Mouse (Mus musculus): ENCODE measurements around the gene Nipa1.

DNA sequence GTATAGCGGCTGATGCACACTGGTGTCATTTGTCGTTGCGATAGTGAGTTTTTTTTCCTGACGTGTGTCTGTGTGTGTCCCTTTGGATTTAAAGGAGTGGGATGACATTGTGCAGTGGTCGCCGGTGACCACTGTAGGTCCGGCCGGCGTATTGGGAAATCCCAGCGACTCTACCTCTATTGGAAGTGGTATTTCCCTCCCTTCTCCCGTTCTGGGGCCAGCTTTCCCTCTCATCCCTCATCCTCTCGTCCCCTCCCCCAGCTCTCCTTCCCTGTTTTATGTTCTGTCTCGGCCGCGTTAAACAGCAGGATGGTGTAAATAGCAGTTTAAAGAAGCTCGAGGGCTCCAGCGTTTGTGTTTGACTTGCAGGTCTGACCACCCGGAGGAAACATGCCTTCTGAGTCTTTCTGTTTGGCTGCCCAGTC lies 30.7 kb upstream of the Nipa1 start:
- TF ChIP-seq CTCF (IDR thresholded peaks at IDR 0.05; ENCODE audit: low read depth, low read length) (no peak), POLR2A (IDR thresholded peaks at IDR 0.05; ENCODE audit: extremely low read depth, insufficient read depth, low read length) (no peak)
